Mouse (Mus musculus): Measurements from ENCODE around the gene Olfr860. TPM values are rescaled to one million over a fixed set of nuclear protein-coding genes. Genes with fewer than 3 reads are reported as not detected.
"Not testable (repeated sequence)": the region's sequence is repeated elsewhere in the genome, so short reads cannot be mapped to it uniquely, and the experiment has no call there.

The Olfr860 gene
- not detected for total RNA-seq (2021)

- no peak for DNase-seq (ENCODE audit: extremely low spot score in 1 of 2, low spot score in 2 of 2)
- intact Hi-C loops (cut with DNase I): no loop called here
Observed at GRCm38 (mm10) chr9:19849647-19850046, at the start of gene Olfr860. Gene Olfr860 (minus strand): TSS chr9:19849747.

DNA sequence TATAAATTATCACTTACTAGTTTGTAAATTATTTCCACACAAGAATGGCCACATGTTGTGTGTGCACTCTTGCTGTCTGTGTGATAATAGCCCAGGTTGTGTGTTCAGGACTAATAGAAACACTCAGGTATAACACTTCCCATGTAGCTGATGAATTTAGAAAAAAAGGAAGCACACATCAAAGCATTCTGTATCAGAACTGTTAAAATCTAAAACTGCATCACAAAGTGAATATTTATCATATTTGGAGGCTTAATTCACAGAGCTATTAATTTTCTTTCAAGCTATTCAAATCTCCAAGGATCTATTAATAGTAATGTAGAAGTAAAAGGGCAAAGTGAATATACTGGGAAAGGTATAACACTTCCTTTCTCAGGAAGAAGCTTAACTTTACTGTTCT lies 38.4 kb upstream of the Olfr860 start, which contains the start of gene Olfr862:
TSS of gene Olfr862 (minus strand) at position 101 of the 400 bp plus-strand sequence.
- no peak for DNase-seq (ENCODE audit: extremely low spot score in 1 of 2, low spot score in 2 of 2)
- intact Hi-C loops (cut with DNase I): no loop called here

GRCm38 (mm10) chr9:19804606-19805005 lies 44.9 kb downstream of the Olfr860 start, which contains the start of gene Olfr859:
Gene Olfr859 (plus strand): TSS chr9:19804906.
- intact Hi-C loops (cut with DNase I); DNase-seq (ENCODE audit: extremely low spot score in 1 of 2, low spot score in 2 of 2): not testable (repeated sequence)

DNA sequence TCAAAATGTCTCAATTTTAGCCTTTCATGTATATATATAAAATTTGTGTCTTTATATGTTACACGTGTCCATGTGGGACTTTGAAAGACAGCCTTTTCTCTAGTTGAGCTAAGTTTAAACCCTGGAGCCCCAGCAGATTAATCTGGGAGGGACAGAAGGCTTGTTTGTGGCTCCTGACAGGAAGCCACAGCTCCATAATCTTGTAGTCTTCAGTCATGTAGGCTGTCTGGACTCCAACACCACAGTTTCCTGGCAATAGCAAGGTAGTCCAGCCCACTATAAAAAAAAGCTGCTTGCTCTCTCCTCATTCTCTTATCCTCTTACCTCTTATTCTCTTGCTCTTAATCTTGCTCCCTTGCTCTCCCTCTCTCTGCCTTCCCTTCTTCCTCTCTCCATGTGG lies 46.5 kb downstream of the Olfr860 start:
- no peak for DNase-seq (ENCODE audit: extremely low spot score in 1 of 2, low spot score in 2 of 2)
- intact Hi-C loops (cut with DNase I): no loop called here

Other genes starting within 250 kb of the Olfr860 start
- 10 to 100 TPM; 22.5 to 23.9 TPM for gene Zfp317, start 227.6 kb downstream of the Olfr860 start, total RNA-seq (2021)
- gene Olfr857, start 140.3 kb downstream of the Olfr860 start, total RNA-seq (2021): not detected
- gene Olfr58, start 69.5 kb downstream of the Olfr860 start, total RNA-seq (2021): not detected
- not detected for gene Olfr859, start 44.8 kb downstream of the Olfr860 start, total RNA-seq (2021)
- not detected for gene Olfr862, start 38.3 kb upstream of the Olfr860 start, total RNA-seq (2021)
- gene Olfr77, start 67.1 kb upstream of the Olfr860 start, total RNA-seq (2021): not detected
- gene Olfr866, start 178.3 kb upstream of the Olfr860 start, total RNA-seq (2021): not detected
- gene Olfr867, start 207.8 kb upstream of the Olfr860 start, total RNA-seq (2021): not detected
- not detected for gene Olfr868, start 248.9 kb upstream of the Olfr860 start, total RNA-seq (2021)